Mouse (Mus musculus): ENCODE measurements around the gene Lst1. TPM values are rescaled to one million over a fixed set of nuclear protein-coding genes. Genes with fewer than 3 reads are reported as not detected.
A peak's percentile ranks its signal among the peaks of the same experiment; 100 is the strongest.

Gene Lst1
- polyA plus RNA-seq, 1 experiment from 2014 or later: 11.6 TPM

DNA sequence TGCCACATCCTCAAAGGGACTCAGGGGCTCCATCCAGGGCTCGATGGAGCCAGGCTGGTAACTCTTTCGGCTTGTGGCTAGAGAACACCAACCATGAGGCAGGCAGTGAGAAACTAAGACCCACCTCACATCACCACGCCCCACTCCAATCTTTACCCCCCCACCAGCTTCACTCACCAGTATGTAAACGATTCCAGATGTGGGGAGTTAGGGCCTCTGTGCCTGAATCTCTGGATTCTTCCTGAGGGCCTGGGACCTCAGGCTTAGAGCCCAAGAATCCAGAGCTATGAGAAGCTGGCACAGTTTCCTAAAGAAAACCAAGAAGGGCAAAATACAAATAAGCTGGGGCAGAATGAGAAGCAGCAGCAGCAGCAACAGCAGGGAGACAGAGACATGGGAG is 34.3 kb downstream of the Lst1 start:
- Histone ChIP-seq H3K27me3 (ENCODE audit: insufficient read depth, low read length) (no peaks in the 10 kb centered on the region), H3K36me3 (ENCODE audit: insufficient read depth) (peaks cover 100% of the 10 kb centered on the region), H3K27ac (ENCODE audit: low read depth) (no peak overlapping the region), H3K4me1 (ENCODE audit: insufficient read depth) (no peaks in the 10 kb centered on the region), H3K9me3 (ENCODE audit: low read depth, low read length) (no peaks in the 10 kb centered on the region), H3K4me2 (no peak overlapping the region), H3K4me3 (ENCODE audit: low read depth, low read length) (no peak overlapping the region), H3K9ac (no peak overlapping the region)
- no peak for TF ChIP-seq CTCF (IDR thresholded peaks at IDR 0.05; ENCODE audit: low read depth)
- ATAC-seq (ENCODE audit: insufficient read depth) (no peak), DNase-seq (no peak)
- 76% methylated on average over 4 of the region's 4 CpGs for WGBS

DNA sequence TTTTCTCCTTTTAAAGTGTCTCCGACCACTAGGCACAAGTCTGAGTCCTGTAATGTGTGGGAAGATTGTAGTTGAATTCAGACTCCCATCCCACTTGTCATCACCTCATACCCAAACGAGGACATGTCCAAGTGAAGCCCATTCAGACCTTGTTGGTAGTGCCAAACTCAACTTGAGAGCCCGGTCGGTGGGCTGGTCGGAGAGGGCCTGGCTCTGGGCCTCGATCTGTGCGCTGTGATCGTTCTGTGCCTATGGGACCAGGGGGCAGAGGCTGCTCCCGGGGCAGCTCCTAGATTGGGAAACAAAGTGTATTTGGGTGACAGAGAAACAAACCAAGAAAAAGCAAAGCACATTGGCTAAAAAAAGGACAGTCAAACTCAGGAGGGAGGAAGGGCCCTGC is 35.2 kb downstream of the Lst1 start:
- H3K4me1 ChIP-seq (ENCODE audit: insufficient read depth): no peaks in the 10 kb centered on the region
- H3K9me3 ChIP-seq (ENCODE audit: low read depth, low read length): no peaks in the 10 kb centered on the region
- no peak overlapping the region for H3K9ac ChIP-seq
- peaks cover 100% of the 10 kb centered on the region for H3K36me3 ChIP-seq (ENCODE audit: insufficient read depth)
- ATAC-seq (ENCODE audit: insufficient read depth) (no peak), DNase-seq (no peak)
- no peak overlapping the region for H3K4me3 ChIP-seq (ENCODE audit: low read depth, low read length)
- H3K27me3 ChIP-seq (ENCODE audit: insufficient read depth, low read length): no peaks in the 10 kb centered on the region
- no peak overlapping the region for H3K27ac ChIP-seq (ENCODE audit: low read depth)
- H3K4me2 ChIP-seq: no peak overlapping the region
- no peak for TF ChIP-seq CTCF (IDR thresholded peaks at IDR 0.05; ENCODE audit: low read depth)
- whole genome bisulfite sequencing: 84% methylated on average over 9 of the region's 9 CpGs

DNA sequence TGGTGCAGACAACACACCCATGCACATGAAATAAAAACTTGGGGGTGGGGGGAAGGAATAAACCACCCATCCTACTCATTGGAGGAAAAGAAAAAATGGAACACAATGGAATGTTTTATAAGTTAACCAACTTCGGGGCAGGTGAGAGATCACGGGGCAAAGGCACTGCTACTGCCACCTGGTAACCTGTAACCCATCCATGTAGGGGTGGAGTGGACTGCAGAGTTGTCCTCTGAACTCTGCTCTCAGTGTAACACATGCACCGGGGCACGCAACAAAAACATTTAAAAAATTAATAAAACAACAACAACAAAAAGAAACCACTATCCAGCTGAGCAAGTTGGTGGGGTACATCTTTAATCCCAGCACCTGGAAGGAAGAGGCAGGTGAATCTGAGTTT is 36.1 kb downstream of the Lst1 start:
- DNase-seq: no peak
- Histone ChIP-seq H3K4me3 (ENCODE audit: low read depth, low read length) (no peak overlapping the region), H3K27ac (ENCODE audit: low read depth) (no peak overlapping the region), H3K4me2 (no peak overlapping the region), H3K9ac (no peak overlapping the region), H3K27me3 (ENCODE audit: insufficient read depth, low read length) (no peaks in the 10 kb centered on the region), H3K4me1 (ENCODE audit: insufficient read depth) (no peaks in the 10 kb centered on the region), H3K9me3 (ENCODE audit: low read depth, low read length) (no peaks in the 10 kb centered on the region), H3K36me3 (ENCODE audit: insufficient read depth) (peaks cover 100% of the 10 kb centered on the region)
- 93% methylated on average over 4 of the region's 4 CpGs for WGBS
- no peak for ATAC-seq (ENCODE audit: insufficient read depth)
- TF ChIP-seq CTCF (IDR thresholded peaks at IDR 0.05; ENCODE audit: low read depth): no peak

DNA sequence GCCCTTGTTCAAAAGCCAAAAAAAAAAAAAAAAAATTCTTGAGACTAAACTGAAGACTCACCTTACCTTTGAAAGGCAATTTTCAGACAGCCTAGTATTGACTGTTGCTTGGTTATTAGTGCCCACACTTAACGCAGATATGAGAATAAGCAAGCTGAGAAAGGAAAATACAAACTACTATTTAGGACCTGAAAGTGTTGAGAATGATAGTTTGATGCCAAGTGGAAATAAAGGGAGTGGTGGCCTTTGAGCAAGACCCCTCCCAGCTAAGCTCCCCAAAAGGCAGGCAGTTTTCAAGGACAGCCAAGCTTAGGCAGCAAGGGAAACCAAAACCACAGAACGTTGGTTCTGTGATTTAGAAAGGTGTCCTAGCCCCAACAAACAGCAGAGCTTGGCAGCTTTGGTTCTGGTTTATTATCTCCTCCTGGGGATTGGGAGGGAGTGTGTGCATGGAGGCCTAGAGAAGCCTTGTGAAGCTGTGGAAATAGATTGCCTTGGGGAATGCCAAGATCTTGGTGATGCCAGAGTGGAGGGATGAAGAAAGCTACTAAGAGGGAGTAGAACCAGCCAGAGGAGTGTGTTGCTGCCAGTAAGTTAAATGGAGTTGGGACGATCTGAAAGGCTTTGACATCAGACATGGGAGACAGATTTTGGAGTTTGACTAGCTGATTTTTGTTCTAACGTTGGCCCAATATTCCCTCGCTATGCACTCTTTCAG is 40.2 kb downstream of the Lst1 start:
- ATAC-seq (ENCODE audit: insufficient read depth) (no peak), DNase-seq (peak; percentile 35)
- Histone ChIP-seq H3K9me3 (ENCODE audit: low read depth, low read length) (no peaks in the 10 kb centered on the region), H3K4me2 (no peak overlapping the region), H3K27me3 (ENCODE audit: insufficient read depth, low read length) (no peaks in the 10 kb centered on the region), H3K27ac (ENCODE audit: low read depth) (peak overlapping the region; percentile 38; the same call in 1 of the 2 replicates), H3K36me3 (ENCODE audit: insufficient read depth) (peaks cover 100% of the 10 kb centered on the region), H3K4me3 (ENCODE audit: low read depth, low read length) (no peak overlapping the region), H3K4me1 (ENCODE audit: insufficient read depth) (no peaks in the 10 kb centered on the region), H3K9ac (no peak overlapping the region)
- TF ChIP-seq CTCF (IDR thresholded peaks at IDR 0.05; ENCODE audit: low read depth): no peak
- WGBS: 66% methylated on average over 5 of the region's 5 CpGs

DNA sequence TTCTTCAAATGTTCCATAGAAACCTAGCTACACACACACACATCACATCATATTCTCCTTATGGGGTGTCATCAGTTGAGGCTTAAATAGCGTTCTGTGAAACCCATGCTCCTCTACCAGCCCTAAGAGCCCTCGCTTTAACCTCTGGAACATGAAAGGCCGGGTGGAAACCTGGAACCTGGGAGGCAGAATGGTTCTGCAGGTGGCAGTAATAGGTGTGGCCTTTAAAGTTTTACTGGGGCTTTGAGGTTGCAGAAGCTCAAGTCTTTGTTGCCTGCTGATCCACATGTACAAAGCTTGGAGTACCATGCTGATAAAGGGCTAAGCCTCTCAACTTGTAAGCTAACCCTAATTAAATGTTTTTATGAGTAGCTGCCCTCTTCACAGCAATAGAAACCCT is 40.9 kb downstream of the Lst1 start:
- WGBS: 50% methylated on average over 3 of the region's 3 CpGs
- Histone ChIP-seq H3K9me3 (ENCODE audit: low read depth, low read length) (no peaks in the 10 kb centered on the region), H3K27ac (ENCODE audit: low read depth) (no peak overlapping the region), H3K4me1 (ENCODE audit: insufficient read depth) (no peaks in the 10 kb centered on the region), H3K4me3 (ENCODE audit: low read depth, low read length) (no peak overlapping the region), H3K36me3 (ENCODE audit: insufficient read depth) (peaks cover 100% of the 10 kb centered on the region), H3K27me3 (ENCODE audit: insufficient read depth, low read length) (no peaks in the 10 kb centered on the region), H3K9ac (no peak overlapping the region), H3K4me2 (no peak overlapping the region)
- no peak for TF ChIP-seq CTCF (IDR thresholded peaks at IDR 0.05; ENCODE audit: low read depth)
- no peak for ATAC-seq (ENCODE audit: insufficient read depth)
- DNase-seq: peak; percentile 16

DNA sequence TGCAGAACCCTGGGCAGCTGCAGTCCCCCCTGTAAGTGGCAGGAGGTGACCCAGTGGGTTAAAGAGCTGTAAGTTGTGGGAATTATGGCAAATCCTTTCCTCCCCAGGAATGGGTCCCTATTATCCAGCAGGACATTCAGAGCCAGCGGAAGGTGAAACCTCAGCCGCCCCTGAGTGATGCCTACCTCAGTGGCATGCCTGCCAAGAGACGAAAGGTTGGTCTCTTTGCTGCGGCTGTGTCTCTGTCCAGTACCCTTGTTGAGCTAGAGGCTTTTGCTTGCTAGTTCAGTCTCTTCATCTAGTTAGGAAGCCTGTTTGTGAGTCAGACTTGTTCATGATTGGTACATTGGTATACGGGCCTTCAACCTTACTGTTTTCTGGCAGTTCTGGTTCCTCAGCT is 42.1 kb downstream of the Lst1 start:
- no peaks in the 10 kb centered on the region for H3K4me1 ChIP-seq (ENCODE audit: insufficient read depth)
- no peaks in the 10 kb centered on the region for H3K27me3 ChIP-seq (ENCODE audit: insufficient read depth, low read length)
- no peak overlapping the region for H3K9ac ChIP-seq
- H3K4me2 ChIP-seq: no peak overlapping the region
- no peak for ATAC-seq (ENCODE audit: insufficient read depth)
- no peak for DNase-seq
- H3K9me3 ChIP-seq (ENCODE audit: low read depth, low read length): no peaks in the 10 kb centered on the region
- H3K4me3 ChIP-seq (ENCODE audit: low read depth, low read length): no peak overlapping the region
- peaks cover 100% of the 10 kb centered on the region for H3K36me3 ChIP-seq (ENCODE audit: insufficient read depth)
- no peak for TF ChIP-seq CTCF (IDR thresholded peaks at IDR 0.05; ENCODE audit: low read depth)
- no peak overlapping the region for H3K27ac ChIP-seq (ENCODE audit: low read depth)
- WGBS: 85% methylated on average over 5 of the region's 5 CpGs

DNA sequence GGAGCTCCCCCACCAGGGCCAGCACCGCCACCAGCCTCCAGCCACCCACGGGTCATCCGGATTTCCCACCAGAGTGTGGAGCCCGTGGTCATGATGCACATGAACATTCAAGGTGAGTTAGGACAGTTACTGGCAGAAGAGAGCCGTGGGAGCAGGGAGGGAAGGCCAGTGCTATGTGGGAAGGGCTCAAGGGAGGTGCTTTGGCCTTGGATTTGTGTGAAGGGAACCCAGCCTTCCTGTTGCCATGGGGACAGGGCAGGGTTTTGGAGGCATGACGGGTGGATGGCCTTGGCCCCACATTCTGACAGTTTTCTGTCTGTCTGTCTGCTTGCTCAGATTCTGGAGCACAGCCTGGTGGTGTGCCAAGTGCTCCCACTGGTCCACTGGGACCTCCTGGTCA is 46.3 kb downstream of the Lst1 start:
- Histone ChIP-seq H3K9ac (no peak overlapping the region), H3K4me3 (ENCODE audit: low read depth, low read length) (no peak overlapping the region), H3K4me2 (no peak overlapping the region), H3K9me3 (ENCODE audit: low read depth, low read length) (no peaks in the 10 kb centered on the region), H3K27ac (ENCODE audit: low read depth) (no peak overlapping the region), H3K36me3 (ENCODE audit: insufficient read depth) (peaks cover 94% of the 10 kb centered on the region), H3K27me3 (ENCODE audit: insufficient read depth, low read length) (no peaks in the 10 kb centered on the region), H3K4me1 (ENCODE audit: insufficient read depth) (peaks cover 5% of the 10 kb centered on the region; the same call in 1 of the 2 replicates)
- 82% methylated on average over 6 of the region's 6 CpGs for WGBS
- TF ChIP-seq CTCF (IDR thresholded peaks at IDR 0.05; ENCODE audit: low read depth): no peak
- ATAC-seq (ENCODE audit: insufficient read depth) (no peak), DNase-seq (no peak)
